Mouse (Mus musculus) MEL (cell line): Measurements from ENCODE around the gene Plekhh3. TPM values are rescaled to one million over a fixed set of nuclear protein-coding genes. Genes with fewer than 3 reads are reported as not detected.

Experiments
- DNase-seq: peaks from one replicate; pipeline ENCODE4 v3.0.0; 2011; ENCODE audit warnings: low read depth, low spot score
- H3K27ac ChIP-seq: 2 replicates; pipeline ENCODE4 v1.5.1; 2012; ENCODE audit warnings: low read depth, mild to moderate bottlenecking, control low read depth, low read length, moderate library complexity; ENCODE audit not compliant: control insufficient read depth
- H3K27me3 ChIP-seq, 2 experiments: fragments of 150-350 bp in 1 of 2; sonication (generic) in 1 of 2; 2 replicates each; pipeline ENCODE4 v1.6.1; 2012; ENCODE audit warnings: low read length in 2 of 2, mild to moderate bottlenecking in 2 of 2, improper control_type of control experiment in 1 of 2, moderate library complexity in 1 of 2; ENCODE audit not compliant: insufficient read depth in 2 of 2, control insufficient read depth in 1 of 2
- H3K36me3 ChIP-seq, 2 experiments: 2 replicates each; pipeline ENCODE4 v1.6.1; 2012 to 2014; ENCODE audit warnings: low read length in 2 of 2, improper control_type of control experiment in 1 of 2, inconsistent platforms in 1 of 2, mild to moderate bottlenecking in 1 of 2; ENCODE audit not compliant: insufficient read depth in 2 of 2, control insufficient read depth in 1 of 2
- H3K4me1 ChIP-seq, 2 experiments: fragments of 150-350 bp in 1 of 2; sonication (generic) in 1 of 2; 2 replicates each; pipeline ENCODE4 v1.6.1; 2012; ENCODE audit warnings: low read length in 2 of 2, improper control_type of control experiment in 1 of 2, mild to moderate bottlenecking in 1 of 2; ENCODE audit not compliant: insufficient read depth in 2 of 2, control insufficient read depth in 1 of 2
- H3K4me3 ChIP-seq, 2 experiments: fragments of 150-350 bp in 1 of 2; sonication (generic) in 1 of 2; 2 replicates each; pipeline ENCODE4 v1.5.1; 2012; ENCODE audit warnings: low read depth in 2 of 2, low read length in 2 of 2, mild to moderate bottlenecking in 2 of 2, moderate library complexity in 2 of 2, control low read depth in 1 of 2, improper control_type of control experiment in 1 of 2; ENCODE audit not compliant: control insufficient read depth in 1 of 2, insufficient read depth in 1 of 2
- H3K79me2 ChIP-seq: 2 replicates; pipeline ENCODE4 v1.6.1; 2012; ENCODE audit warnings: mild to moderate bottlenecking, low read length, moderate library complexity; ENCODE audit not compliant: control insufficient read depth, poor library complexity, insufficient read depth
- H3K9ac ChIP-seq: 2 replicates; pipeline ENCODE4 v1.6.1; 2012; ENCODE audit warnings: low read depth, mild to moderate bottlenecking, control low read depth, low read length, moderate library complexity; ENCODE audit not compliant: control insufficient read depth, poor library complexity, severe bottlenecking
- H3K9me3 ChIP-seq: fragments of 150-350 bp; sonication (generic); replicated peaks from 2 replicates; pipeline ENCODE4 v1.6.1; 2012; ENCODE audit warnings: mild to moderate bottlenecking, low read length, improper control_type of control experiment, moderate library complexity; ENCODE audit not compliant: insufficient read depth
- CTCF ChIP-seq, 3 experiments: IDR thresholded peaks in 2 of 3; conservative IDR thresholded peaks in 1 of 3; 2 replicates each; pipeline ENCODE4 v1.5.1; 2011 to 2012; ENCODE audit warnings: low read length in 3 of 3, low read depth in 2 of 3, mild to moderate bottlenecking in 2 of 3, improper control_type of control experiment in 1 of 3, inconsistent platforms in 1 of 3, mixed read lengths in 1 of 3, moderate library complexity in 1 of 3; ENCODE audit not compliant: control insufficient read depth in 1 of 3, insufficient read depth in 1 of 3, poor library complexity in 1 of 3, severe bottlenecking in 1 of 3
- EP300 ChIP-seq, 2 experiments: IDR thresholded peaks; 2 replicates each; pipeline ENCODE4 v1.6.1; 2011; ENCODE audit warnings: improper control_type of control experiment in 2 of 2, low read length in 2 of 2, low read depth in 1 of 2, mild to moderate bottlenecking in 1 of 2
- GABPA ChIP-seq: IDR thresholded peaks from 2 replicates; pipeline ENCODE4 v1.6.1; 2012; ENCODE audit warnings: low read depth, mild to moderate bottlenecking, inconsistent platforms, low read length, improper control_type of control experiment, moderate library complexity
- GATA1 ChIP-seq: IDR thresholded peaks from 2 replicates; pipeline ENCODE4 v1.6.1; 2011; ENCODE audit warnings: low read depth, low read length, improper control_type of control experiment
- JUND ChIP-seq: IDR thresholded peaks from 2 replicates; pipeline ENCODE4 v1.6.1; 2011; ENCODE audit warnings: low read depth, mild to moderate bottlenecking, improper control_type of control experiment, low read length
- MXI1 ChIP-seq: IDR thresholded peaks from 2 replicates; pipeline ENCODE4 v1.6.1; 2011; ENCODE audit warnings: mild to moderate bottlenecking, low read depth, low read length, improper control_type of control experiment
- RAD21 ChIP-seq: IDR thresholded peaks from 2 replicates; pipeline ENCODE4 v1.6.1; 2011; ENCODE audit warnings: mild to moderate bottlenecking, low read depth, low read length, improper control_type of control experiment
- SIN3A ChIP-seq: IDR thresholded peaks from 2 replicates; pipeline ENCODE4 v1.6.1; 2012; ENCODE audit warnings: low read length, improper control_type of control experiment, inconsistent platforms
- SMC3 ChIP-seq: IDR thresholded peaks from 2 replicates; pipeline ENCODE4 v1.6.1; 2011; ENCODE audit warnings: low read depth, low read length, improper control_type of control experiment
- TBP ChIP-seq: IDR thresholded peaks from 2 replicates; pipeline ENCODE4 v1.8.0; 2011; ENCODE audit warnings: low read depth, low read length, improper control_type of control experiment
- TCF12 ChIP-seq: IDR thresholded peaks from 2 replicates; pipeline ENCODE4 v1.6.1; 2014; ENCODE audit warnings: low read depth, mild to moderate bottlenecking, inconsistent platforms, low read length, improper control_type of control experiment, moderate library complexity
- UBTF ChIP-seq: IDR thresholded peaks from 2 replicates; pipeline ENCODE4 v1.6.1; 2012; ENCODE audit warnings: low read depth, mild to moderate bottlenecking, inconsistent platforms, low read length, improper control_type of control experiment, moderate library complexity, borderline replicate concordance; ENCODE audit not compliant: insufficient read depth
- USF1 ChIP-seq: IDR thresholded peaks from 2 replicates; pipeline ENCODE4 v1.6.1; 2014; ENCODE audit warnings: low read depth, mild to moderate bottlenecking, inconsistent platforms, low read length, improper control_type of control experiment, moderate library complexity
- USF2 ChIP-seq, 2 experiments: IDR thresholded peaks; 2 replicates each; pipeline ENCODE4 v1.6.1; 2011 to 2012; ENCODE audit warnings: improper control_type of control experiment in 2 of 2, low read length in 2 of 2, borderline replicate concordance in 1 of 2, inconsistent platforms in 1 of 2, low read depth in 1 of 2, mild to moderate bottlenecking in 1 of 2; ENCODE audit not compliant: insufficient read depth in 1 of 2
- ZC3H11A ChIP-seq: IDR thresholded peaks from 2 replicates; pipeline ENCODE4 v1.6.1; 2012; ENCODE audit warnings: low read depth, mild to moderate bottlenecking, inconsistent platforms, low read length, improper control_type of control experiment
- ZKSCAN1 ChIP-seq: IDR thresholded peaks from 2 replicates; pipeline ENCODE4 v1.6.1; 2012; ENCODE audit warnings: low read depth, mild to moderate bottlenecking, inconsistent platforms, low read length, improper control_type of control experiment, moderate library complexity
- polyA plus RNA-seq, 2 experiments: library from polyadenylated mRNA; stranded (reverse) in 1 of 2; unstranded in 1 of 2; fragments of >175 nt in 1 of 2; fragments of >200 nt in 1 of 2; gene quantifications; 2 replicates each; pipeline versions ENCODE4 v1.2.1 to v1.2.4; 2012; ENCODE audit warnings: low replicate concordance in 2 of 2, low read depth in 1 of 2; ENCODE audit not compliant: insufficient read length in 2 of 2, insufficient read depth in 1 of 2, missing spikeins in 1 of 2
- total RNA-seq: library from RNA; depleted of rRNA; stranded (reverse); fragments of 300-350 nt; gene quantifications from 2 replicates; pipeline ENCODE4 v1.2.3, GENCODE M21; 2012

The Plekhh3 gene
- total and polyA plus RNA-seq, 3 experiments = 0.81 to 1.5 TPM; not detected in 1

DNA sequence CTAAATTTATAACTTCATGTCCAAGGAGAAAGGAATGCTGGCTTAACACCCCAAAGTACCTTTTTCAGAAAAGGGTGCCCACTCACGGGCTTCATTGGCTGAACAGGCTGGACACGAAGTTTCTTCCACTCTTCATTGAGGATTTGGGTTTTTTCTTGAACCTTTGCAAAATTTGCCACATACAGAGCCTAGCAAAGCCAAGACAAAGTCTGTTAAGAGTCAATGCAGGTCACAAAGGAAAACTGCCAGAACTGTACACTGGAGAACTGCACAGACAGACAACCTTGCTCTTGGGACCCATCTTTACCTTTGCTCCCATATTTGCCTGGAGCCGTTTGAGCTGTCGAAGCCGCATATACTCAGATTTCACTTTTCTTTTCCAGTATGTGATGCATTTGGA is 45.8 kb upstream of the Plekhh3 start:
- H3K79me2 ChIP-seq = no peaks in the 10 kb centered on the region
- H3K4me1 ChIP-seq = peaks cover 9 to 14% of the 10 kb centered on the region in 2 experiments
- no peak for TF ChIP-seq EP300 (IDR thresholded peaks at IDR 0.05; ENCODE audit: low read depth in 1 of 2, low read length in 2 of 2)
- no peak for TF ChIP-seq UBTF
- no peak for TF ChIP-seq GATA1
- TF ChIP-seq GABPA = no peak
- TF ChIP-seq ZKSCAN1 = no peak
- no peak for TF ChIP-seq MXI1
- no peak for TF ChIP-seq JUND
- TF ChIP-seq USF1 = no peak
- no peak for TF ChIP-seq USF2 (IDR thresholded peaks at IDR 0.05; ENCODE audit: borderline replicate concordance in 1 of 2, insufficient read depth in 1 of 2, low read depth in 1 of 2, low read length in 2 of 2)
- H3K27me3 ChIP-seq = no peaks in the 10 kb centered on the region
- DNase-seq = no peak
- peaks cover 0 to 15% of the 10 kb centered on the region in 2 experiments; a peak in 3 of 4 replicates for H3K36me3 ChIP-seq
- H3K9ac ChIP-seq = no peak overlapping the region
- H3K27ac ChIP-seq = no peak overlapping the region
- H3K9me3 ChIP-seq = no peaks in the 10 kb centered on the region
- H3K4me3 ChIP-seq = no peak overlapping the region

DNA sequence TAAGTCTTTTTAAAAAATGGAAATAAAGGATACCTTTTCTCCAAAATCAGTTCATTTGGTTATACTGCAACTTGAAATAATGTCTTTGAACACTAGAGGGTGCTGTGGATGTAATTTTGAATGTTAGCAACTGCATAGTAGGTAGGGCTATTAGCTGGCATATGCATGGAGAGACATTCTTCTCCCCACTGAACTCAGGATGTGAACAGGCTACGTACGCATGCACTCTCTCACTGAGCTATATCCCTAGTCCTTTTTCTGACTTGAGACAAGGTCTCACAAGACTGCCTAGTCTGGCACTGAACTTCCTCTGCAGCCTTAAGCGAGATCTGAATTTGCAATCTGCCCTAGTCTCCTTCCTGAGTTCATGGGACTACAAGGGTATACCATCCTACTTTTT is 40.8 kb upstream of the Plekhh3 start:
- H3K4me3 ChIP-seq = no peak overlapping the region
- no peaks in the 10 kb centered on the region for H3K79me2 ChIP-seq
- H3K9ac ChIP-seq = no peak overlapping the region
- no peaks in the 10 kb centered on the region for H3K27me3 ChIP-seq
- TF ChIP-seq SIN3A = peak; percentile 26; the same call in 1 of the 2 replicates
- TF ChIP-seq CTCF (IDR thresholded peaks at IDR 0.05 in 2 of 3, conservative IDR thresholded peaks at IDR 0.05 in 1 of 3; ENCODE audit: control insufficient read depth in 1 of 3, insufficient read depth in 1 of 3, low read depth in 2 of 3, low read length in 3 of 3, poor library complexity in 1 of 3, severe bottlenecking in 1 of 3) = peak in 2 of 3 experiments; percentile 67 to 97; a peak in 4 of 6 replicates
- peak; percentile 98 for TF ChIP-seq RAD21
- TF ChIP-seq TBP = 0 out of 2 replicates have a peak, but pooled peaks have one; percentile 43
- no peak for TF ChIP-seq TCF12
- TF ChIP-seq ZC3H11A = peak; percentile 94
- TF ChIP-seq USF2 (IDR thresholded peaks at IDR 0.05; ENCODE audit: borderline replicate concordance in 1 of 2, insufficient read depth in 1 of 2, low read depth in 1 of 2, low read length in 2 of 2) = no peak
- peak; percentile 96 for TF ChIP-seq SMC3
- TF ChIP-seq, all 39 proteins: peak for 6
- Histone ChIP-seq H3K4me1 (no peaks in the 10 kb centered on the region), H3K36me3 (no peaks in the 10 kb centered on the region; a peak in 1 of 4 replicates), H3K27ac (no peak overlapping the region), H3K9me3 (no peaks in the 10 kb centered on the region)
- DNase-seq = peak; percentile 88
